12 mouse cellular contexts compared by ENCODE assay signal in the genomic region with DNA sequence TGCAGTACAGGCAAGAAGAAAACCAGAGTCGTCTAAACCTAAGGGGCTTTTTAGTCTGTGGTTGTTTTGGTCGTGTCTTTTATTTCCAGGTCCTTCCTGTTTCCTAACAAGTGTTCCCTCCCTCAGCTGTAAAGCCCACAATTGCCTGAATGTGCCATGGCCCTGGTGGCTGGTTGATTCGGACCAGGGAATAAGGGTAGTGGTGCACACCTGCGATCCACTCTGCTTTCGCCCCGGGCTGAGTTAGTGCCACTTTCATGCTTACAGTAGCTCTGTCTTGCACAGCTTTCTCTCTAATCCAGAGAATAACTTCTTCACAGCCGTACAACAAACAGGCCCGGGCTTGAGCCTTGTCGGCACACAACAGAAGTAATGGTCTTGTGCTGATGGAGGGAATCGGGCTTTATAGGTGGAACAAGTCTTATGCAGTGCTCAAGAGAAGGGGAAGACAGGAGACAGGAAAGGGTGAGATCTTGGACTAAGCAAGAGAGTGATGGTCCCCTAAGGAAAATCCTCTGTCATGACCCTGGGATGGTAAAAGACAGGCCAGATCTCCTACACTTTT. TPM values are rescaled to one million over a fixed set of nuclear protein-coding genes. Genes with fewer than 3 reads are reported as not detected.
DNase-seq lines count a peak whose midpoint lies in the region; ATAC-seq and TF ChIP-seq lines count a peak whose summit lies in the region.
"Had no signal": no experiment of that assay in that cellular context is flagged by ENCODE, and none has a peak within 500 bp of the region (broad histone marks: within the 10 kb centered on the region; RNA-seq: fewer than 3 reads in every experiment).

No protein-coding gene starts in this region.

- no peak for TF ChIP-seq EP300 in stomach, postnatal 0 days (optimal IDR thresholded peaks at IDR 0.05)

- WGBS in heart, embryonic 16.5 days: 60% methylated on average over 10 of the region's 10 CpGs
- 57% methylated on average over 10 of the region's 10 CpGs for WGBS in neural tube, embryonic 12.5 days
- WGBS in stomach, postnatal 0 days: 60% methylated on average over 10 of the region's 10 CpGs

- ATAC-seq in heart, embryonic 16.5 days (replicated peaks; ENCODE audit: extremely low read depth, insufficient read depth, low FRiP score): no peak
- no peak for ATAC-seq in neural tube, embryonic 12.5 days (ENCODE audit: low FRiP score, low read depth)
- no peak for ATAC-seq in stomach, postnatal 0 days (ENCODE audit: low FRiP score, low TSS enrichment)

- H3K9ac ChIP-seq in heart, embryonic 16.5 days (ENCODE audit: low read length): peak overlapping the region; percentile 44; the same call in 1 of the 2 replicates
- no peak overlapping the region for H3K9ac ChIP-seq in neural tube, embryonic 12.5 days
- H3K9ac ChIP-seq in stomach, postnatal 0 days (ENCODE audit: low read length): no peak overlapping the region

- peaks cover 2% of the 10 kb centered on the region; the same call in 1 of the 2 replicates for H3K4me1 ChIP-seq in heart, embryonic 16.5 days (ENCODE audit: control insufficient read depth, insufficient read depth, low read length)
- H3K4me1 ChIP-seq in neural tube, embryonic 12.5 days: no peaks in the 10 kb centered on the region
- H3K4me1 ChIP-seq in embryonic fibroblast, embryonic 13.5 days (ENCODE audit: control insufficient read depth, insufficient read depth, low read length): peaks cover 4% of the 10 kb centered on the region; the same call in 1 of the 2 replicates
- no peaks in the 10 kb centered on the region for H3K4me1 ChIP-seq in stomach, postnatal 0 days (replicated peaks; ENCODE audit: control insufficient read depth, insufficient read depth)

- H3K36me3 ChIP-seq in heart, embryonic 16.5 days (ENCODE audit: control insufficient read depth, insufficient read depth): no peaks in the 10 kb centered on the region
- no peaks in the 10 kb centered on the region for H3K36me3 ChIP-seq in neural tube, embryonic 12.5 days
- H3K36me3 ChIP-seq in stomach, postnatal 0 days (ENCODE audit: control insufficient read depth, insufficient read depth, low read length): no peaks in the 10 kb centered on the region

- no peak for TF ChIP-seq CTCF in embryonic fibroblast, embryonic 13.5 days (IDR thresholded peaks at IDR 0.05; ENCODE audit: borderline replicate concordance, insufficient read depth, low read length)
- TF ChIP-seq CTCF in stomach, postnatal 0 days (IDR thresholded peaks at IDR 0.05; ENCODE audit: low read depth): no peak

- peaks cover 7% of the 10 kb centered on the region for H3K27me3 ChIP-seq in heart, embryonic 16.5 days (ENCODE audit: control insufficient read depth, insufficient read depth, low read length)
- H3K27me3 ChIP-seq in neural tube, embryonic 12.5 days (replicated peaks): 0 out of 2 replicates have a peak, but pooled peaks cover 4% of the 10 kb centered on the region
- H3K27me3 ChIP-seq in stomach, postnatal 0 days (ENCODE audit: control insufficient read depth, insufficient read depth, low read length): no peaks in the 10 kb centered on the region

- no peak for DNase-seq in heart, adult 9 months (ENCODE audit: low spot score in 2 of 2)
- DNase-seq in neural tube, embryonic 10.5 days (ENCODE audit: extremely low spot score, low spot score): no peak
- no peak for DNase-seq in stomach, postnatal 0 days (ENCODE audit: low spot score)
- no peak for DNase-seq in T-cell, adult 2 months (ENCODE audit: low spot score)
- DNase-seq in adrenal gland, postnatal 4 days (ENCODE audit: low spot score in 2 of 2): no peak
- DNase-seq: kidney, postnatal 14 days; thymus, postnatal 36 days had no signal

- peak overlapping the region; percentile 1; the same call in 1 of the 2 replicates for H3K4me2 ChIP-seq in heart, embryonic 16.5 days (ENCODE audit: low read depth, low read length)
- 0 out of 2 replicates have a peak overlapping the region, but pooled peaks have one; percentile 5 for H3K4me2 ChIP-seq in neural tube, embryonic 12.5 days (replicated peaks)
- H3K4me2 ChIP-seq in stomach, postnatal 0 days (replicated peaks; ENCODE audit: low read depth): peak overlapping the region; percentile 2

- H3K9me3 ChIP-seq in heart, embryonic 16.5 days (replicated peaks; ENCODE audit: control insufficient read depth, low read length): no peaks in the 10 kb centered on the region
- H3K9me3 ChIP-seq in neural tube, embryonic 12.5 days: no peaks in the 10 kb centered on the region
- H3K9me3 ChIP-seq in stomach, postnatal 0 days (ENCODE audit: control insufficient read depth, low read length): no peaks in the 10 kb centered on the region

- no peak overlapping the region for H3K27ac ChIP-seq in heart, embryonic 16.5 days (ENCODE audit: low read length)
- no peak overlapping the region for H3K27ac ChIP-seq in neural tube, embryonic 12.5 days
- H3K27ac ChIP-seq in embryonic fibroblast, embryonic 13.5 days (ENCODE audit: insufficient read depth, low read length): peak overlapping the region; percentile 13; the same call in 1 of the 2 replicates
- H3K27ac ChIP-seq in stomach, postnatal 0 days (replicated peaks): no peak overlapping the region

- no peak for TF ChIP-seq POLR2A in embryonic fibroblast, embryonic 13.5 days (IDR thresholded peaks at IDR 0.05; ENCODE audit: low read depth, low read length)

- no peak overlapping the region for H3K4me3 ChIP-seq in heart, embryonic 16.5 days (ENCODE audit: low read length)
- H3K4me3 ChIP-seq in neural tube, embryonic 12.5 days: no peak overlapping the region
- no peak overlapping the region for H3K4me3 ChIP-seq in embryonic fibroblast, embryonic 13.5 days (ENCODE audit: insufficient read depth, low read length)
- no peak overlapping the region for H3K4me3 ChIP-seq in stomach, postnatal 0 days (ENCODE audit: low read depth, low read length)

RNA-seq across cellular contexts. Expression of a gene that starts 26.0 kb away (rescaled TPM):
- 9.5 and 18.8 TPM in 2 replicates for polyA plus RNA-seq in heart, embryonic 16.5 days (2015; fragmentation: Nextera tagmentation; extraction: Ambion mirVana)
- polyA plus RNA-seq in neural tube, embryonic 12.5 days (2016; fragmentation: Nextera tagmentation; extraction: Ambion mirVana): 31.0 and 40.3 TPM in 2 replicates
- 0.67 and 0.85 TPM in 2 replicates for polyA plus RNA-seq in embryonic fibroblast, embryonic 13.5 days (2011; ENCODE audit: insufficient read length, low read depth, missing spikeins)
- polyA plus RNA-seq in stomach, postnatal 0 days (2015; fragmentation: Nextera tagmentation; extraction: Ambion mirVana): 34.6 and 37.7 TPM in 2 replicates
- total RNA-seq in adrenal gland, postnatal 4 days (2021): 1 to 10 TPM; 4.1 to 4.5 TPM
- total RNA-seq: hematopoietic stem cell, adult 5-6 weeks had no signal

RNA-seq across cellular contexts. Expression of a gene that starts 46.0 kb away (rescaled TPM):
- polyA plus RNA-seq in heart, embryonic 16.5 days (2015; fragmentation: Nextera tagmentation; extraction: Ambion mirVana): 22.9 and 23.4 TPM in 2 replicates
- polyA plus RNA-seq in neural tube, embryonic 12.5 days (2016; fragmentation: Nextera tagmentation; extraction: Ambion mirVana): 13.6 and 14.2 TPM in 2 replicates
- 16.4 and 17.9 TPM in 2 replicates for polyA plus RNA-seq in embryonic fibroblast, embryonic 13.5 days (2011; ENCODE audit: insufficient read length, low read depth, missing spikeins)
- polyA plus RNA-seq in stomach, postnatal 0 days (2015; fragmentation: Nextera tagmentation; extraction: Ambion mirVana): 44.0 and 44.8 TPM in 2 replicates
- 10 to 100 TPM; 37.0 to 38.7 TPM for total RNA-seq in adrenal gland, postnatal 4 days (2021)

RNA-seq across cellular contexts. Expression of a gene that starts 46.1 kb away (rescaled TPM):
- 2.0 and 3.4 TPM in 2 replicates for polyA plus RNA-seq in heart, embryonic 16.5 days (2015; fragmentation: Nextera tagmentation; extraction: Ambion mirVana)
- 29.2 and 30.2 TPM in 2 replicates for polyA plus RNA-seq in neural tube, embryonic 12.5 days (2016; fragmentation: Nextera tagmentation; extraction: Ambion mirVana)
- 0.33 and 0.47 TPM in 2 replicates for polyA plus RNA-seq in embryonic fibroblast, embryonic 13.5 days (2011; ENCODE audit: insufficient read length, low read depth, missing spikeins)
- 0.69 and 0.87 TPM in 2 replicates for polyA plus RNA-seq in stomach, postnatal 0 days (2015; fragmentation: Nextera tagmentation; extraction: Ambion mirVana)
- 1 to 10 TPM; 2.5 to 6.1 TPM for total RNA-seq in adrenal gland, postnatal 4 days (2021)
- total RNA-seq: common myeloid progenitor, adult 5-6 weeks; hematopoietic stem cell, adult 5-6 weeks had no signal
